Mouse (Mus musculus) myocyte (in vitro differentiated cells): ENCODE measurements around the gene H2-T24. TPM values are rescaled to one million over a fixed set of nuclear protein-coding genes. Genes with fewer than 3 reads are reported as not detected.
A peak's percentile ranks its signal among the peaks of the same experiment; 100 is the strongest.

Experiments used
- H3K27me3 ChIP-seq: one replicate; pipeline ENCODE4 v1.6.1; 2011; ENCODE audit not compliant: control insufficient read depth, insufficient read depth, insufficient read length
- H3K36me3 ChIP-seq: one replicate; pipeline ENCODE4 v1.6.1; 2011; ENCODE audit not compliant: control insufficient read depth, insufficient read depth
- H3K4me2 ChIP-seq: one replicate; pipeline ENCODE4 v1.6.1; 2011; ENCODE audit warnings: low read depth, control low read depth
- H3K4me3 ChIP-seq: one replicate; pipeline ENCODE4 v1.5.1; 2011; ENCODE audit warnings: mild to moderate bottlenecking, control low read depth, moderate library complexity
- H3K79me2 ChIP-seq: one replicate; pipeline ENCODE4 v1.6.1; 2011; ENCODE audit not compliant: control insufficient read depth, insufficient read depth
- H3ac ChIP-seq: one replicate; pipeline ENCODE4 v1.6.1; 2011; ENCODE audit not compliant: control insufficient read depth, insufficient read length
- CEBPB ChIP-seq: IDR thresholded peaks from 2 replicates; pipeline ENCODE4 v1.6.1; 2011; ENCODE audit warnings: mild to moderate bottlenecking, moderate library complexity; ENCODE audit not compliant: poor library complexity, insufficient read depth, severe bottlenecking
- E2F4 ChIP-seq: IDR thresholded peaks from one replicate; pipeline ENCODE4 v1.6.1; 2011; ENCODE audit warnings: mild to moderate bottlenecking, control low read depth, moderate library complexity; ENCODE audit not compliant: insufficient read depth
- MAX ChIP-seq: IDR thresholded peaks from one replicate; pipeline ENCODE4 v1.6.1; 2011; ENCODE audit warnings: low read depth, mild to moderate bottlenecking, control low read depth
- MYOD1 ChIP-seq, 3 experiments: IDR thresholded peaks; one replicate each; pipeline ENCODE4 v1.6.1; 2011; ENCODE audit warnings: control low read depth in 2 of 3, low read depth in 2 of 3, mild to moderate bottlenecking in 2 of 3, moderate library complexity in 1 of 3; ENCODE audit not compliant: insufficient read length in 2 of 3, control insufficient read depth in 1 of 3
- MYOG ChIP-seq, 3 experiments: IDR thresholded peaks; one replicate each; pipeline ENCODE4 v1.6.1; 2011; ENCODE audit warnings: control low read depth in 2 of 3, low read depth in 2 of 3, mild to moderate bottlenecking in 2 of 3; ENCODE audit not compliant: insufficient read length in 2 of 3, control insufficient read depth in 1 of 3, insufficient read depth in 1 of 3
- POLR2A ChIP-seq: IDR thresholded peaks from one replicate; pipeline ENCODE4 v1.6.1; 2011; ENCODE audit warnings: low read depth, mild to moderate bottlenecking, control low read depth, moderate library complexity; ENCODE audit not compliant: insufficient read length
- POLR2AphosphoS2 ChIP-seq: IDR thresholded peaks from one replicate; pipeline ENCODE4 v1.6.1; 2011; ENCODE audit warnings: low read depth, control low read depth; ENCODE audit not compliant: insufficient read length
- REST ChIP-seq: IDR thresholded peaks from one replicate; pipeline ENCODE4 v1.6.1; 2011; ENCODE audit warnings: mild to moderate bottlenecking, control low read depth, moderate library complexity; ENCODE audit not compliant: insufficient read depth, insufficient read length
- SRF ChIP-seq: IDR thresholded peaks from one replicate; pipeline ENCODE4 v1.6.1; 2011; ENCODE audit warnings: low read depth; ENCODE audit not compliant: control insufficient read depth, insufficient read length
- TCF12 ChIP-seq: IDR thresholded peaks from one replicate; pipeline ENCODE4 v1.6.1; 2011; ENCODE audit warnings: mild to moderate bottlenecking, control low read depth; ENCODE audit not compliant: poor library complexity, insufficient read depth, severe bottlenecking
- TCF3 ChIP-seq: IDR thresholded peaks from one replicate; pipeline ENCODE4 v1.6.1; 2011; ENCODE audit warnings: low read depth, control low read depth; ENCODE audit not compliant: insufficient read length
- USF1 ChIP-seq: IDR thresholded peaks from one replicate; pipeline ENCODE4 v1.6.1; 2011; ENCODE audit warnings: low read depth, mild to moderate bottlenecking, control low read depth, moderate library complexity
- polyA plus RNA-seq: library from polyadenylated mRNA; unstranded; fragments of >200 nt; fragmentation: generic; extraction: Trizol; gene quantifications from one replicate; pipeline ENCODE4 v1.2.1, GENCODE M21; 2012; ENCODE audit warnings: missing spikeins

The H2-T24 gene
- polyA plus RNA-seq, 1 experiment = 0.47 TPM

- Histone ChIP-seq H3K4me2 (peak overlapping the region; percentile 80), H3K4me3 (no peak overlapping the region)
- TF ChIP-seq USF1 = no peak
- TF ChIP-seq REST = no peak
- no peak for TF ChIP-seq TCF12
- no peak for TF ChIP-seq POLR2AphosphoS2
- no peak for TF ChIP-seq CEBPB
- TF ChIP-seq SRF = no peak
- TF ChIP-seq MAX = no peak
- no peak for TF ChIP-seq TCF3
- no peak for TF ChIP-seq POLR2A
- TF ChIP-seq E2F4 = no peak
- TF ChIP-seq MYOD1 (IDR thresholded peaks at IDR 0.05; ENCODE audit: control insufficient read depth in 1 of 3, insufficient read length in 2 of 3, low read depth in 2 of 3) = no peak
Measured at GRCm38 (mm10) chr17:36022922-36023321, 2.6 kb upstream of the H2-T24 start.

GRCm38 (mm10) chr17:36022098-36022497 lies 1.7 kb upstream of the H2-T24 start:
- H3K79me2 ChIP-seq = peaks cover 56% of the 10 kb centered on the region
- no peak overlapping the region for H3K4me3 ChIP-seq
- H3ac ChIP-seq = no peak overlapping the region
- no peaks in the 10 kb centered on the region for H3K36me3 ChIP-seq
- no peaks in the 10 kb centered on the region for H3K27me3 ChIP-seq
- no peak overlapping the region for H3K4me2 ChIP-seq
- no peak for TF ChIP-seq E2F4
- no peak for TF ChIP-seq MAX
- no peak for TF ChIP-seq POLR2AphosphoS2
- TF ChIP-seq CEBPB = no peak
- TF ChIP-seq USF1 = no peak
- TF ChIP-seq MYOD1 (IDR thresholded peaks at IDR 0.05; ENCODE audit: control insufficient read depth in 1 of 3, insufficient read length in 2 of 3, low read depth in 2 of 3) = no peak
- TF ChIP-seq SRF = no peak
- no peak for TF ChIP-seq POLR2A
- no peak for TF ChIP-seq TCF12
- no peak for TF ChIP-seq MYOG (IDR thresholded peaks at IDR 0.05; ENCODE audit: control insufficient read depth in 1 of 3, insufficient read depth in 1 of 3, insufficient read length in 2 of 3, low read depth in 2 of 3)
- TF ChIP-seq REST = no peak

More at GRCm38 (mm10) chr17:36022922-36023321, 2.6 kb upstream of the H2-T24 start:
- H3K79me2 ChIP-seq = peaks cover 58% of the 10 kb centered on the region
- H3ac ChIP-seq = no peak overlapping the region
- no peaks in the 10 kb centered on the region for H3K27me3 ChIP-seq
- H3K36me3 ChIP-seq = no peaks in the 10 kb centered on the region

GRCm38 (mm10) chr17:36021309-36021708 lies 949 bp upstream of the H2-T24 start:
- no peaks in the 10 kb centered on the region for H3K36me3 ChIP-seq
- no peak overlapping the region for H3K4me3 ChIP-seq
- H3K4me2 ChIP-seq = peak overlapping the region; percentile 42

GRCm38 (mm10) chr17:36019519-36019918 lies 841 bp downstream of the H2-T24 start:
- no peak overlapping the region for H3ac ChIP-seq
- H3K4me3 ChIP-seq = no peak overlapping the region
- TF ChIP-seq CEBPB = no peak
- no peak for TF ChIP-seq USF1
- no peak for TF ChIP-seq MYOG (IDR thresholded peaks at IDR 0.05; ENCODE audit: control insufficient read depth in 1 of 3, insufficient read depth in 1 of 3, insufficient read length in 2 of 3, low read depth in 2 of 3)
- TF ChIP-seq POLR2AphosphoS2 = no peak
- TF ChIP-seq MYOD1 (IDR thresholded peaks at IDR 0.05; ENCODE audit: control insufficient read depth in 1 of 3, insufficient read length in 2 of 3, low read depth in 2 of 3) = no peak
- TF ChIP-seq MAX = no peak
- no peak for TF ChIP-seq SRF
- no peak for TF ChIP-seq E2F4
- TF ChIP-seq POLR2A = no peak
- TF ChIP-seq REST = no peak
- TF ChIP-seq TCF12 = no peak
- TF ChIP-seq TCF3 = no peak
- peaks cover 3% of the 10 kb centered on the region for H3K36me3 ChIP-seq
- H3K79me2 ChIP-seq = peaks cover 72% of the 10 kb centered on the region
- peak overlapping the region; percentile 42 for H3K4me2 ChIP-seq
- H3K27me3 ChIP-seq = no peaks in the 10 kb centered on the region

More at GRCm38 (mm10) chr17:36021309-36021708, 949 bp upstream of the H2-T24 start:
- Histone ChIP-seq H3K79me2 (peaks cover 64% of the 10 kb centered on the region), H3K27me3 (no peaks in the 10 kb centered on the region), H3ac (no peak overlapping the region)
- TF ChIP-seq REST = no peak
- no peak for TF ChIP-seq USF1
- TF ChIP-seq CEBPB = no peak
- TF ChIP-seq TCF12 = no peak
- no peak for TF ChIP-seq MYOD1 (IDR thresholded peaks at IDR 0.05; ENCODE audit: control insufficient read depth in 1 of 3, insufficient read length in 2 of 3, low read depth in 2 of 3)
- TF ChIP-seq TCF3 = no peak

- TF ChIP-seq E2F4 (no peak), SRF (no peak), MYOD1 (IDR thresholded peaks at IDR 0.05; ENCODE audit: control insufficient read depth in 1 of 3, insufficient read length in 2 of 3, low read depth in 2 of 3) (no peak), TCF12 (no peak), REST (no peak), POLR2AphosphoS2 (no peak), USF1 (no peak), MAX (no peak), CEBPB (no peak)
- Histone ChIP-seq H3ac (no peak overlapping the region), H3K79me2 (peaks cover 76% of the 10 kb centered on the region), H3K36me3 (peaks cover 3% of the 10 kb centered on the region), H3K27me3 (no peaks in the 10 kb centered on the region), H3K4me3 (no peak overlapping the region), H3K4me2 (no peak overlapping the region)
Measured at GRCm38 (mm10) chr17:36018979-36019378, 1.4 kb downstream of the H2-T24 start.
